Mouse (Mus musculus) bone marrow macrophage, adult 2 months (primary cell): ENCODE data around the gene Svs1. TPM values are rescaled to one million over a fixed set of nuclear protein-coding genes. Genes with fewer than 3 reads are reported as not detected.

Source experiments
- H3K27ac ChIP-seq: 2 replicates; pipeline ENCODE4 v1.5.1; 2012; ENCODE audit warnings: low read depth, low read length; ENCODE audit not compliant: insufficient read depth
- H3K4me1 ChIP-seq: 2 replicates; pipeline ENCODE4 v1.6.1; 2012; ENCODE audit warnings: low read length; ENCODE audit not compliant: control insufficient read depth, insufficient read depth
- H3K4me3 ChIP-seq: 2 replicates; pipeline ENCODE4 v1.5.1; 2012; ENCODE audit warnings: mild to moderate bottlenecking, low read length, moderate library complexity; ENCODE audit not compliant: insufficient read depth
- CTCF ChIP-seq: IDR thresholded peaks from 2 replicates; pipeline ENCODE4 v1.5.1; 2012; ENCODE audit warnings: low read depth, mild to moderate bottlenecking, low read length, moderate library complexity
- POLR2A ChIP-seq: IDR thresholded peaks from 2 replicates; pipeline ENCODE4 v1.6.1; 2012; ENCODE audit warnings: mild to moderate bottlenecking, low read depth, low read length, borderline replicate concordance
- polyA plus RNA-seq: library from polyadenylated mRNA; stranded (reverse); fragments of >200 nt; gene quantifications from 2 replicates; pipeline ENCODE4 v1.2.4, GENCODE M21; 2012; ENCODE audit not compliant: missing spikeins, insufficient read depth, insufficient read length

Gene Svs1
- polyA plus RNA-seq, 1 experiment, result not detected

- no peak overlapping the region for H3K4me3 ChIP-seq
- H3K27ac ChIP-seq, result no peak overlapping the region
- TF ChIP-seq POLR2A (no peak), CTCF (no peak)
- no peaks in the 10 kb centered on the region for H3K4me1 ChIP-seq
These were observed 18.8 kb upstream of the Svs1 start for GRCm38 (mm10) chr6:48967868-48968267.

GRCm38 (mm10) chr6:48974663-48975062, 12.0 kb upstream of the Svs1 start, which contains the start of gene Doxl2:
Doxl2 (plus strand) TSS chr6:48974963.
- Histone ChIP-seq H3K27ac (no peak within 1 kb of the TSS), H3K4me1 (no peaks in the 10 kb centered on the region)
- TF ChIP-seq POLR2A, result no peak
- TF ChIP-seq CTCF, result no peak

GRCm38 (mm10) chr6:48979616-48980015, 7.0 kb upstream of the Svs1 start:
- no peak for TF ChIP-seq POLR2A
- no peak for TF ChIP-seq CTCF
- no peak overlapping the region for H3K27ac ChIP-seq
- H3K4me1 ChIP-seq, result no peaks in the 10 kb centered on the region
- no peak overlapping the region for H3K4me3 ChIP-seq

More at GRCm38 (mm10) chr6:48974663-48975062, 12.0 kb upstream of the Svs1 start, which contains the start of gene Doxl2:
- no peak within 1 kb of the TSS for H3K4me3 ChIP-seq

GRCm38 (mm10) chr6:48982305-48982704, 4.4 kb upstream of the Svs1 start:
- TF ChIP-seq CTCF, result no peak
- no peak for TF ChIP-seq POLR2A

GRCm38 (mm10) chr6:48989971-48990370, 3.3 kb downstream of the Svs1 start:
- peaks cover 2% of the 10 kb centered on the region; the same call in 1 of the 2 replicates for H3K4me1 ChIP-seq
- no peak overlapping the region for H3K27ac ChIP-seq
- TF ChIP-seq CTCF (no peak), POLR2A (no peak)
- H3K4me3 ChIP-seq, result no peak overlapping the region

More at GRCm38 (mm10) chr6:48982305-48982704, 4.4 kb upstream of the Svs1 start:
- no peaks in the 10 kb centered on the region for H3K4me1 ChIP-seq
- no peak overlapping the region for H3K27ac ChIP-seq
- no peak overlapping the region for H3K4me3 ChIP-seq

- H3K4me1 ChIP-seq, result peaks cover 2% of the 10 kb centered on the region; the same call in 1 of the 2 replicates
- TF ChIP-seq POLR2A (no peak), CTCF (no peak)
- no peak overlapping the region for H3K4me3 ChIP-seq
- H3K27ac ChIP-seq, result no peak overlapping the region
These were observed 5.3 kb downstream of the Svs1 start for GRCm38 (mm10) chr6:48991991-48992390.

- H3K27ac ChIP-seq, result no peak overlapping the region
- no peak for TF ChIP-seq POLR2A
- TF ChIP-seq CTCF, result no peak
- peaks cover under 1% of the 10 kb centered on the region; the same call in 1 of the 2 replicates for H3K4me1 ChIP-seq
- H3K4me3 ChIP-seq, result no peak overlapping the region
These were observed 11.5 kb downstream of the Svs1 start for GRCm38 (mm10) chr6:48998186-48998585.

- no peaks in the 10 kb centered on the region for H3K4me1 ChIP-seq
- no peak overlapping the region for H3K27ac ChIP-seq
- TF ChIP-seq CTCF (no peak), POLR2A (no peak)
- no peak overlapping the region for H3K4me3 ChIP-seq
These were observed 12.1 kb downstream of the Svs1 start for GRCm38 (mm10) chr6:48998796-48999195.

GRCm38 (mm10) chr6:49003381-49003780, 16.7 kb downstream of the Svs1 start:
- Histone ChIP-seq H3K4me3 (no peak overlapping the region), H3K4me1 (peaks cover 5% of the 10 kb centered on the region; the same call in 1 of the 2 replicates), H3K27ac (no peak overlapping the region)
- TF ChIP-seq POLR2A (no peak), CTCF (no peak)

- peak; percentile 77 for TF ChIP-seq CTCF
- TF ChIP-seq POLR2A, result no peak
- Histone ChIP-seq H3K4me3 (peak overlapping the region; percentile 18), H3K27ac (peak overlapping the region; percentile 50), H3K4me1 (peaks cover 34% of the 10 kb centered on the region)
These were observed 21.3 kb downstream of the Svs1 start for GRCm38 (mm10) chr6:49007981-49008380.
